Mouse (Mus musculus): ENCODE results near the gene Hba-x.
"Not testable (repeated sequence)": the region's sequence is repeated elsewhere in the genome, so short reads cannot be mapped to it uniquely, and the experiment has no call there.

Gene Hba-x

GRCm38 (mm10) chr11:32250880-32251763 lies 25.1 kb upstream of the Hba-x start:
- DNase-seq (ENCODE audit: low spot score in 2 of 2) = no peak

- no peak for DNase-seq (ENCODE audit: low spot score in 2 of 2)
These were observed 23.1 kb upstream of the Hba-x start for GRCm38 (mm10) chr11:32253121-32253520.

GRCm38 (mm10) chr11:32256146-32256545 lies 20.1 kb upstream of the Hba-x start:
- no peak for DNase-seq (ENCODE audit: low spot score in 2 of 2)

GRCm38 (mm10) chr11:32256566-32256965 lies 19.6 kb upstream of the Hba-x start:
- no peak for DNase-seq (ENCODE audit: low spot score in 2 of 2)

GRCm38 (mm10) chr11:32262674-32263415 lies 13.4 kb upstream of the Hba-x start:
- DNase-seq (ENCODE audit: low spot score in 2 of 2) = no peak

GRCm38 (mm10) chr11:32265117-32265738 lies 11.0 kb upstream of the Hba-x start:
- no peak for DNase-seq (ENCODE audit: low spot score in 2 of 2)

- DNase-seq (ENCODE audit: low spot score in 2 of 2) = no peak
These were observed 10.0 kb upstream of the Hba-x start for GRCm38 (mm10) chr11:32266194-32266593.

GRCm38 (mm10) chr11:32266776-32267175 lies 9.4 kb upstream of the Hba-x start:
- no peak for DNase-seq (ENCODE audit: low spot score in 2 of 2)

GRCm38 (mm10) chr11:32267188-32267884 lies 8.9 kb upstream of the Hba-x start, which contains the start of gene Nprl3:
Gene Nprl3 (minus strand): TSS chr11:32267707.
- peak; percentile 85 to 95 for DNase-seq (ENCODE audit: low spot score in 2 of 2)

GRCm38 (mm10) chr11:32267964-32268363 lies 8.2 kb upstream of the Hba-x start:
- no peak for DNase-seq (ENCODE audit: low spot score in 2 of 2)

GRCm38 (mm10) chr11:32268952-32269351 lies 7.2 kb upstream of the Hba-x start:
- DNase-seq (ENCODE audit: low spot score in 2 of 2) = no peak

GRCm38 (mm10) chr11:32271178-32271577 lies 5.0 kb upstream of the Hba-x start:
- no peak for DNase-seq (ENCODE audit: low spot score in 2 of 2)

GRCm38 (mm10) chr11:32277736-32278457 lies 1.7 kb downstream of the Hba-x start:
- no peak for DNase-seq (ENCODE audit: low spot score in 2 of 2)

- no peak for DNase-seq (ENCODE audit: low spot score in 2 of 2)
These were observed 2.3 kb downstream of the Hba-x start for GRCm38 (mm10) chr11:32278458-32278957.

GRCm38 (mm10) chr11:32280646-32281045 lies 4.4 kb downstream of the Hba-x start:
- DNase-seq (ENCODE audit: low spot score in 2 of 2) = no peak

GRCm38 (mm10) chr11:32281416-32282144 lies 5.4 kb downstream of the Hba-x start:
- DNase-seq (ENCODE audit: low spot score in 2 of 2) = no peak

GRCm38 (mm10) chr11:32283091-32283777 lies 7.0 kb downstream of the Hba-x start, which contains the start of gene Hba-a1:
Gene Hba-a1 (plus strand): TSS chr11:32283511.
- not testable (repeated sequence) for DNase-seq (ENCODE audit: low spot score in 2 of 2)

- not testable (repeated sequence) for DNase-seq (ENCODE audit: low spot score in 2 of 2)
These were observed 8.4 kb downstream of the Hba-x start for GRCm38 (mm10) chr11:32284582-32284981.

- DNase-seq (ENCODE audit: low spot score in 2 of 2) = no peak
These were observed 9.0 kb downstream of the Hba-x start for GRCm38 (mm10) chr11:32285031-32285775.

Data from left cerebral cortex, adult 9 months (tissue).